Mouse (Mus musculus): ENCODE measurements around the gene Zcchc10.

DNA sequence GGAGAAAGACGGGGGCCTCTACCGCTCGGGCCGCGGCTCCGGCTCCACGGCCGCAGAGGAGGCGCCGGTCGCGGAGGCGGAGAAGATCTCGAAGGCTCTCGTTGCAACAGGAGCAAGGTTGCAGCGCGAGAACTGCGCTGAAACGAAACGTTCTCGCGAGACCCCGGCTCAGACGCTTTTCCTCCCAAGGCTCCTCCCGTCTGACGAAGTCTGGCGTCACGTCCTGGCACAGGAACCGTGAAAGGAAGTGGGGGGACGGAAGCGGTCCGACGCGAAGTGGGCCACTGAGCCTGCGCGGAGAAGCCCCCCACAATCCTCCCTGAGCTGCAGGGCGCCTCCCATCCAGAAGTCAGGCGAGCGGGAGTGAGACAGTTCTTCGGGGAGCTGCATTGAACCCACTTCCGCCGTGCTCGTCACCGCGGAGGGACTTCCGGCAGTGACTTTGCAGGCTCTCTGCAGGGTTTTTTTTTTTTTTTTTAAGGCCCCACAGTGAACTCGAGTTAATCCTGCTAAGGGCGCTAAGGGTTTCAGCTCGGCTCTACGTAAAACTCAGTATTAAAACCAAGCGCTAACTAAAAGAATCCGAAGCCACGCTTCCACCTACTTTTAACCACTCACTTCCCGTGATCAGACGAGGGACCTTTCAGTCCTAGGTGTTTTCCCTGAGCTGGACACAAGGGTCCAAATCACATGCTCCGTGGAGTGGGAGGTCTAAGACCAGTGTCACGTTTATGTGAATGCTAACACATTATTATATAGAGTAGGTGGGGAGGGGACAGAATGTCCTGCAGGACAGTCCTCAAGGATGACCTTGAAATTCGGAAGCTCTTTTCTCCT, 23.9 kb upstream of the Zcchc10 start, which contains the start of gene Hspa4:
- TF ChIP-seq POLR2A (IDR thresholded peaks at IDR 0.05; ENCODE audit: low read depth, low read length) (peak; percentile 84), CTCF (IDR thresholded peaks at IDR 0.05; ENCODE audit: extremely low read depth, insufficient read depth, insufficient read length, insufficient replicate concordance) (no peak)
